Mouse (Mus musculus): ENCODE results near the gene Fat1. TPM values are rescaled to one million over a fixed set of nuclear protein-coding genes. Genes with fewer than 3 reads are reported as not detected.

The Fat1 gene
- polyA plus RNA-seq, 1 experiment, result under 0.01 TPM

DNA sequence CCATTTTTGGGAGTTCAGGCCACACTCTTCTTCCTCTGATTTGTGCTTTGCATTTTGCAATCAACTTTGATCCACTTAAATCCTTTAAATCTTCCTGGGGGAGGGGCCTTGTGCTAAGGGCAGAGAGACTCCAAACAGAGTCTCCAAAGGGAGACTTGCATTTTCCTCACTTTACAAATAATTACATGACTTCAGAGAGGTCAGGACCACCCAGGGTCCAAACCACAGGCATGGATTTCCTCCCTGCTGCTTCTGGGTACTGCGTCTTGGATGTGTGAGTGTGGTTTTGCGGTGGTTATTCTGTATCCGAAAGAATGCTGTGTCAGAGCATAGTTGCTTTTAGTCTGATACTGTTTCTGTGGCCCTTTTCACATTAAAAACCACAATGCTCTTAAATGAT is 61.2 kb downstream of the Fat1 start:
- H3K27me3 ChIP-seq (ENCODE audit: control insufficient read depth), result no peaks in the 10 kb centered on the region
- no peaks in the 10 kb centered on the region for H3K9me3 ChIP-seq (ENCODE audit: control insufficient read depth, low read length)
- no peaks in the 10 kb centered on the region for H3K36me3 ChIP-seq (ENCODE audit: control insufficient read depth)
- TF ChIP-seq TAL1 (IDR thresholded peaks at IDR 0.05; ENCODE audit: low read length) (no peak), GATA1 (IDR thresholded peaks at IDR 0.05; ENCODE audit: low read length) (no peak)
- no peaks in the 10 kb centered on the region for H3K4me1 ChIP-seq (ENCODE audit: control insufficient read depth)
- no peak overlapping the region for H3K4me3 ChIP-seq (replicated peaks)

DNA sequence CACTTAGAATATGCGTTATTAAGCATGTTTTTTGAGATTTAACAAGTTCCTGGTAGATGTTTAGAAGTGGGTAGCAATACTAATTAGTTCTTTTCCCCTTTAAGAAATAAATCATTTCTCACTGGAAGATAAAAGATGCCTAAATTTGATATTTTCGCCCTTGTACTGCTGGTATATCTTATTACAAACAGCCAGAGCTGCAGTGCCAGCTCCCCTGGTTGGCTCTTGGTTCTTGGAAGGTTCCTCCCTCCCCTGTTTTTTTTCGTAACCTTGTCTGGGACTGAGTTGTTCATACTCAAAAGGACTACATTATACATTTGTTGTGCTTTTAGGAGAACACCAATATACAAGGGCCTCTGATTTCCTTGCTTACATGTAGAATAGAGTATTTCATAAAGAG is 62.1 kb downstream of the Fat1 start:
- Histone ChIP-seq H3K4me1 (ENCODE audit: control insufficient read depth) (no peaks in the 10 kb centered on the region), H3K9me3 (ENCODE audit: control insufficient read depth, low read length) (no peaks in the 10 kb centered on the region), H3K36me3 (ENCODE audit: control insufficient read depth) (no peaks in the 10 kb centered on the region), H3K4me3 (replicated peaks) (no peak overlapping the region), H3K27me3 (ENCODE audit: control insufficient read depth) (no peaks in the 10 kb centered on the region)
- TF ChIP-seq GATA1 (IDR thresholded peaks at IDR 0.05; ENCODE audit: low read length) (no peak), TAL1 (IDR thresholded peaks at IDR 0.05; ENCODE audit: low read length) (no peak)

DNA sequence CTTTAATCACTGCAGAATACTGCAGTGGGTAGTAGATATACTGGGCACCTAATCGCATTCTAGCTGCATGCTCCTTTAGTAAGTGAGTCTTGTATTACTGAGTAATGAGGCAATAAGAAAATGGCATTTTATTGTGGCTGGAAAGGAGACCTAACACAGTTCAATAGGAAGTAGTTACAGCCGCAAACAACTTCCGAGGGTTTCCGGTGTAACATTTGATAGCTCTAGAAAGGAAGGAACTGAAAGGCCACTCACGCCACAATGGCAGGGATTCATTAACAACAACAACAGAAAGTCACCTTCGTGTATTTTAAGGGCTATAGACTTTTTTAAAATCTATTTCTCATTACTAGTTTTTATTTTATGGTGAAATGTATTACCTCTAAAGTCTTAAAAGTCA is 62.6 kb downstream of the Fat1 start:
- TF ChIP-seq GATA1 (IDR thresholded peaks at IDR 0.05; ENCODE audit: low read length) (no peak), TAL1 (IDR thresholded peaks at IDR 0.05; ENCODE audit: low read length) (no peak)
- H3K9me3 ChIP-seq (ENCODE audit: control insufficient read depth, low read length), result no peaks in the 10 kb centered on the region
- no peaks in the 10 kb centered on the region for H3K4me1 ChIP-seq (ENCODE audit: control insufficient read depth)
- no peak overlapping the region for H3K4me3 ChIP-seq (replicated peaks)
- no peaks in the 10 kb centered on the region for H3K36me3 ChIP-seq (ENCODE audit: control insufficient read depth)
- no peaks in the 10 kb centered on the region for H3K27me3 ChIP-seq (ENCODE audit: control insufficient read depth)

DNA sequence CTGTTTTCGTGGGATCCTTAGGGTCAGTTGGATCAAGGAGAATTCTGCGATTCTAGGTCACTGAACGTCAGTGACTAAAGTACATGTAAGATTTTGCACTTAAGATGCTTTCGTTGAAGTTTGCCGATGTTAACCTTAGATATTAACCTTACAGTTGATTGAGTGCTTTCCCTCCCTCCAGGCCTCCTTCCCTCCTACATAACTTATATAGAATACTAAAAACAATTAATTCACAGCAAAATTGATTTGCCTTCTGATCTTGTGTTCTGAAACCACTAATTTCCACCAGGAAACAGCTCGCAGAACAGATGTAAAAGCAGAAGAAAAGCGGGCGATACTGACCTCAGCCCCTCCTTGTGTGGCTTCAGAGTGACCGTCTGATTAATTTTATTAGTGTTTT is 63.0 kb downstream of the Fat1 start:
- Histone ChIP-seq H3K36me3 (ENCODE audit: control insufficient read depth) (no peaks in the 10 kb centered on the region), H3K4me1 (ENCODE audit: control insufficient read depth) (no peaks in the 10 kb centered on the region), H3K27me3 (ENCODE audit: control insufficient read depth) (no peaks in the 10 kb centered on the region), H3K4me3 (replicated peaks) (no peak overlapping the region), H3K9me3 (ENCODE audit: control insufficient read depth, low read length) (no peaks in the 10 kb centered on the region)
- TF ChIP-seq GATA1 (IDR thresholded peaks at IDR 0.05; ENCODE audit: low read length) (no peak), TAL1 (IDR thresholded peaks at IDR 0.05; ENCODE audit: low read length) (no peak)

DNA sequence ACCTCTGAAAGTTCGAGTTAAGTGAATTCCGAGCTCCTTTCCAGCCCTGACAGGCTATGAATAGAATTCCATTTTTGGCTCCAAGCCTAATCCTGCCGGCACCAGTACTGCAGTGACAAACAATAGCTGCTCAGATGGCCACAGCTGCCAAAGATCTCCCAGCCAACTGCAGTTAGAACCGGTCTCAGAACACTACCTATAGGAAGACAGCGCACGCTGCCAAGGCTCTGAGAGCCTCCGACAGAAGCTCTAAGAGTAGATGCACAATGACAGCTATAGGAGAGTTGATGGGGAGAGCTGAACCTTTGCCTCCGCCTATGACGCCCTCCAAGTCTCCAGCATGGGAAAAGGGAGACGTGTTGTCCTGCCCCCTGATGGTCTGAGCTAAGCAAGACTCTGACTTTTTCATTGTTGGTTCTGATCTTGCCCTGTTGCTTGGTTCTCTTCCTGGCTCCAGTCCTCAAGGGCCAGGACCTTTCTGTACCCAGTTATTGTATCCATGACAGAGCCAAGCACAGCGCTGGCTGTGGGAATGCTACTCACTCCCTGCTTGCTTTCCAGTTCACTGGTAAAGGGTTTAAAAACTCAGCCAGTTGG is 63.5 kb downstream of the Fat1 start:
- Histone ChIP-seq H3K4me3 (replicated peaks) (no peak overlapping the region), H3K36me3 (ENCODE audit: control insufficient read depth) (no peaks in the 10 kb centered on the region), H3K27me3 (ENCODE audit: control insufficient read depth) (no peaks in the 10 kb centered on the region), H3K9me3 (ENCODE audit: control insufficient read depth, low read length) (no peaks in the 10 kb centered on the region), H3K4me1 (ENCODE audit: control insufficient read depth) (no peaks in the 10 kb centered on the region)
- TF ChIP-seq GATA1 (IDR thresholded peaks at IDR 0.05; ENCODE audit: low read length) (no peak), TAL1 (IDR thresholded peaks at IDR 0.05; ENCODE audit: low read length) (no peak)

DNA sequence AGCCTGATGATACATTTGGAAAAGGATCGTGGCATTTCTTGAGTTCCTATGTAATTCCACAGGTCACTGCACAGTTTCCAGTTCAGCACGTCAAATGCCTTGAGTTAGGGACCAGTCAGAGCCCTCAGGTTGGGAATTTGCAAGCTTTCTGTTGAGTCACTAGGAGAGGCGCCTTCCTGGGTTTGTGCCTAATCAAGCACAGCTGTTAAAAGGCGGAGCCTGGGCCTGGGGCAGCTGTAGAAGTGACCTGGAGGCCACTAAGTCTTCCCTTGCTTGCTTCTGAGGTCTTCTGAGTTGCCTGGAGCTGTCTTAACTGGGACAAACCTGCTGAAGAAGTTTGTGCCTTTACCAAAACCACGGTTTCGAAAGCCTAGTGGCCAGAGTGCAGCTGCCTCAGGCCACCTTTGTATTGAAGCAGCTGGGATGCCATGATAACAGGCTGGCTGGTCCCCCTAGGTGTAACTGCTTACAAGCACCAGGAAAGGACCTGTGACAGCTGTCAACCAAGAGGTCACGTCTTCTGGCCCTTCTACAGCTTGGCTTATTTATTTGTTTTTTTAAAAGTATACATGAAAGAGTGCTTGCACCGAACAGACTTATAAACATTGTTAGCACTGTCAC is 66.4 kb downstream of the Fat1 start:
- TF ChIP-seq TAL1 (IDR thresholded peaks at IDR 0.05; ENCODE audit: low read length), result no peak
- no peak for TF ChIP-seq GATA1 (IDR thresholded peaks at IDR 0.05; ENCODE audit: low read length)
- Histone ChIP-seq H3K9me3 (ENCODE audit: control insufficient read depth, low read length) (no peaks in the 10 kb centered on the region; the same call in 1 of the 2 replicates), H3K36me3 (ENCODE audit: control insufficient read depth) (no peaks in the 10 kb centered on the region), H3K4me3 (replicated peaks) (no peak overlapping the region), H3K27me3 (ENCODE audit: control insufficient read depth) (no peaks in the 10 kb centered on the region), H3K4me1 (ENCODE audit: control insufficient read depth) (no peaks in the 10 kb centered on the region)

DNA sequence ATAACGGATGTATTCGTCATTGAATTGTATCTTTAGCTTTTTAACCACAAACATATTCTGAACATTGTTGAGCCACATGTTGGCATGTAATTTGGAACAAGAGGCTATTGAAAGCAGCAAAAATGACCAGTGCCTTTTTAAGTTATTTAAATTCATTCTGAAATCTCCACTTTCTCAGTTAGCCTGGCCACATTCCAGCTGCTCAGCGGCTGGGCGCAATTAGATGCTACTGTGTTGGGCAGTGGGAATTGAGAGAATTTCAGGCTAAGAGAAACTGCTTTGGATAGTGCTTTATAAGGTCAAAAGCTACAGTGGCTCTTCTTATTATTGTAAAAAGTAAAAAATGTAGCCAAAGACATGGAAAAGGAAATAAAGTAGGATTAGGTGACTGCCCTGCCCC is 67.4 kb downstream of the Fat1 start:
- Histone ChIP-seq H3K4me1 (ENCODE audit: control insufficient read depth) (no peaks in the 10 kb centered on the region), H3K9me3 (ENCODE audit: control insufficient read depth, low read length) (no peaks in the 10 kb centered on the region; the same call in 1 of the 2 replicates), H3K27me3 (ENCODE audit: control insufficient read depth) (no peaks in the 10 kb centered on the region), H3K4me3 (replicated peaks) (no peak overlapping the region), H3K36me3 (ENCODE audit: control insufficient read depth) (no peaks in the 10 kb centered on the region)
- TF ChIP-seq TAL1 (IDR thresholded peaks at IDR 0.05; ENCODE audit: low read length), result no peak
- no peak for TF ChIP-seq GATA1 (IDR thresholded peaks at IDR 0.05; ENCODE audit: low read length)

DNA sequence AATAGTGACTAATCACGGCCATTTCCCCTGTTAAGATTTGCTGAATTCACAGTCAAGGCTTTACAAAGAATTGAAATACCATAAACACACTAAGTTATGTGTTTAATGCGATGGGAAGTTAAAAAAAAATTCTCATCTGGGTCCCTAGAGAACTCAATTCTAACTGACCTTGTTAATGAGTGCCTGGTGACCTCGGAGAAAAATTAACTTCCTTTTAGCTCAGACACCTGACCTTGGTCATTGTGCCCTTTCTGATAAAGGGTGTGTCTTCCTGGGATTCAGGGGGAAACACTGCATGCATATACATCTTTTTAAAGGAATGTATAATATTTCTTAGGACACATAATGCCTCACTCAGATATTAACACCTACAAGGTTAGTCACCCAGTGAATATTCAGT is 68.8 kb downstream of the Fat1 start:
- H3K9me3 ChIP-seq (ENCODE audit: control insufficient read depth, low read length), result no peaks in the 10 kb centered on the region; the same call in 1 of the 2 replicates
- no peak for TF ChIP-seq GATA1 (IDR thresholded peaks at IDR 0.05; ENCODE audit: low read length)
- TF ChIP-seq TAL1 (IDR thresholded peaks at IDR 0.05; ENCODE audit: low read length), result no peak

DNA sequence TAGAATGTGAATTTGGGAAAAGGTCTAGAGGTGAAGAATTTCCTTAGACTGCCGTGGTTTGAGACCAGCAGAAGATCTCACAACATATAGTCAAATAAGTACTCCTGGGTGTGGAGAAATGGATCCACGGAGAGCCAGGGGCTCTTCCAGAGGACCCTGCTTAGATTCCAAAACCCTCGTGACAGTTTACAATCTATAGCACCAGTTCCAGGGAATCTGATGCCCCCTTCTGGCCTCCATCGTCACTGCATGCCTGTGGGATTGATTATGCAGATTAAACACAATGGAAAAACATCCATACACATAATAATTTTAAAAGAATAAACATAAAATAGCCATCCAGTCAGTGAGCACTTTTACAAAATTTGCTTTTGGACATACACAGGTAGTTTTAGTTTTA is 75.4 kb downstream of the Fat1 start:
- H3K36me3 ChIP-seq (ENCODE audit: control insufficient read depth), result no peaks in the 10 kb centered on the region; the same call in 1 of the 2 replicates
- H3K27me3 ChIP-seq (ENCODE audit: control insufficient read depth), result no peaks in the 10 kb centered on the region
- no peak for TF ChIP-seq GATA1 (IDR thresholded peaks at IDR 0.05; ENCODE audit: low read length)
- TF ChIP-seq TAL1 (IDR thresholded peaks at IDR 0.05; ENCODE audit: low read length), result no peak
- peaks cover 26% of the 10 kb centered on the region for H3K9me3 ChIP-seq (ENCODE audit: control insufficient read depth, low read length)
- no peaks in the 10 kb centered on the region for H3K4me1 ChIP-seq (ENCODE audit: control insufficient read depth)
- no peak overlapping the region for H3K4me3 ChIP-seq (replicated peaks)

More for the DNA sequence above, 68.8 kb downstream of the Fat1 start:
- Histone ChIP-seq H3K4me1 (ENCODE audit: control insufficient read depth) (no peaks in the 10 kb centered on the region), H3K27me3 (ENCODE audit: control insufficient read depth) (no peaks in the 10 kb centered on the region), H3K4me3 (replicated peaks) (no peak overlapping the region), H3K36me3 (ENCODE audit: control insufficient read depth) (no peaks in the 10 kb centered on the region)

Measured in erythroblast, embryonic 14.5 days (primary cell).